Mouse (Mus musculus) stomach, embryonic 15.5 days (tissue): ENCODE measurements around the gene Ybx1. TPM values are rescaled to one million over a fixed set of nuclear protein-coding genes. Genes with fewer than 3 reads are reported as not detected.

Experiments
- ATAC-seq: fragments of 200-750 bp; cut with Nextera tagmentation; 2 replicates; pipeline ENCODE4 v1.8.0; 2017; ENCODE audit warnings: low read depth, moderate number of reproducible peaks, moderate TSS enrichment; ENCODE audit not compliant: insufficient read depth, low FRiP score
- H3K27ac ChIP-seq: fragments of 300-500 bp; sonication (generic); 2 replicates; pipeline ENCODE4 v1.5.1; 2015; ENCODE audit warnings: mild to moderate bottlenecking, inconsistent platforms
- H3K27me3 ChIP-seq: fragments of 300-500 bp; sonication (generic); replicated peaks from 2 replicates; pipeline ENCODE4 v1.6.1; 2015; ENCODE audit warnings: inconsistent platforms
- H3K36me3 ChIP-seq: fragments of 300-500 bp; sonication (generic); 2 replicates; pipeline ENCODE4 v1.6.1; 2015; ENCODE audit warnings: inconsistent platforms
- H3K4me1 ChIP-seq: fragments of 300-500 bp; sonication (generic); 2 replicates; pipeline ENCODE4 v1.6.1; 2015; ENCODE audit warnings: inconsistent platforms
- H3K4me2 ChIP-seq: fragments of 300-500 bp; sonication (generic); 2 replicates; pipeline ENCODE4 v1.6.1; 2015; ENCODE audit warnings: mild to moderate bottlenecking, inconsistent platforms
- H3K4me3 ChIP-seq: fragments of 300-500 bp; sonication (generic); replicated peaks from 2 replicates; pipeline ENCODE4 v1.5.1; 2015; ENCODE audit warnings: inconsistent platforms
- H3K9ac ChIP-seq: fragments of 300-500 bp; sonication (generic); 2 replicates; pipeline ENCODE4 v1.6.1; 2015; ENCODE audit warnings: inconsistent platforms
- H3K9me3 ChIP-seq: fragments of 300-500 bp; sonication (generic); 2 replicates; pipeline ENCODE4 v1.6.1; 2016; ENCODE audit warnings: inconsistent platforms
- WGBS: fragments of 180-500 bp; shearing (Covaris S2); methylation state at CpG from one replicate; pipeline ENCODE4 v1.1.7; 2015; 5-methylcytosine and 5-hydroxymethylcytosine counted together
- polyA plus RNA-seq: library from polyadenylated mRNA; unstranded; fragments of >200 nt; fragmentation: Nextera tagmentation; extraction: Ambion mirVana; gene quantifications from 2 replicates; pipeline ENCODE4 v1.2.1, GENCODE M21; 2015

The Ybx1 gene
- polyA plus RNA-seq, 1 experiment from 2014 or later: 615 TPM

DNA sequence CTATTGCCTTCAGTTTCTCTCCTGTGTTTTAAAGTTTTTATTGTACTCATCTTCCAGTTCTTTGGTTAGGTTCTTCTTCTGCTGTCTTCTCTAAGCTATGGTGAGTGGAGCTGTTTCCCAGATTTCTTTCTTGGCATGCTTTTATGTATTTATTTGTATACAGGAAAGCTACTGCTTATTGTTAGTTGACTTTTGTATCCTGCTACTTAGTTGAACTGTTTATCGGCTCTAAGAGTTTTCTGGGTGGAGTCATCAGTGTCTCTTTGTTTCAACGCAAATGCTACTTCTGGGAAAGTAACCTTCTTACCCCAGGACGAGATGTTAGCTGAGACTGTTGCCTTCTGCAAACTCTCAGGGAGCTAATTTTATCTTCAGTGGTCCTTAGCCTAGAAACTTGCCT, 30.9 kb downstream of the Ybx1 start:
- Histone ChIP-seq H3K27ac (no peak overlapping the region), H3K4me2 (no peak overlapping the region), H3K36me3 (no peaks in the 10 kb centered on the region), H3K4me1 (no peaks in the 10 kb centered on the region), H3K27me3 (no peaks in the 10 kb centered on the region), H3K4me3 (no peak overlapping the region), H3K9me3 (no peaks in the 10 kb centered on the region), H3K9ac (no peak overlapping the region)
- no peak for ATAC-seq
- WGBS: 54% methylated on average over 3 of the region's 3 CpGs

DNA sequence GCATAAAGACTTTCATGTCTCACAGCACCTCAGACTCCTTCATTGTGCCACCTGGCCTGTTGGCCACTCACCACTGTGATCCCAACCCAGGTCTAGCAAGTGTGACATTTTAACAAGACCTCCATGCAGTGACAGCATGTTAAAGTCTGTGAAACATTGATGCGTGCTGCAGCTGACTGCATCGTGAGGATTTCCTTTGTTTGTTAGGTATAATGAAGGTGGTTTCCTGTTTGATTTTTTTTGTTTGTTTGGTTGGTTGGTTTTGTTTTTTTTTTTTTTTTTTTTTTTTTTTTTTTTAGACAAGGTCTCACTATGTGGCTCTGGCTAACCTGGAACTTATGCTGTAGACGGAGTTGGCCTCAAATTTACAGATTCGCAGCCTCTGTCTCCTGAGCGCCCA, 31.9 kb downstream of the Ybx1 start:
- no peak overlapping the region for H3K27ac ChIP-seq
- WGBS: 88% methylated on average over 5 of the region's 5 CpGs
- no peaks in the 10 kb centered on the region for H3K27me3 ChIP-seq
- H3K9ac ChIP-seq: no peak overlapping the region
- H3K9me3 ChIP-seq: no peaks in the 10 kb centered on the region
- H3K4me3 ChIP-seq: no peak overlapping the region
- no peaks in the 10 kb centered on the region for H3K36me3 ChIP-seq
- ATAC-seq: no peak
- no peak overlapping the region for H3K4me2 ChIP-seq
- no peaks in the 10 kb centered on the region for H3K4me1 ChIP-seq

DNA sequence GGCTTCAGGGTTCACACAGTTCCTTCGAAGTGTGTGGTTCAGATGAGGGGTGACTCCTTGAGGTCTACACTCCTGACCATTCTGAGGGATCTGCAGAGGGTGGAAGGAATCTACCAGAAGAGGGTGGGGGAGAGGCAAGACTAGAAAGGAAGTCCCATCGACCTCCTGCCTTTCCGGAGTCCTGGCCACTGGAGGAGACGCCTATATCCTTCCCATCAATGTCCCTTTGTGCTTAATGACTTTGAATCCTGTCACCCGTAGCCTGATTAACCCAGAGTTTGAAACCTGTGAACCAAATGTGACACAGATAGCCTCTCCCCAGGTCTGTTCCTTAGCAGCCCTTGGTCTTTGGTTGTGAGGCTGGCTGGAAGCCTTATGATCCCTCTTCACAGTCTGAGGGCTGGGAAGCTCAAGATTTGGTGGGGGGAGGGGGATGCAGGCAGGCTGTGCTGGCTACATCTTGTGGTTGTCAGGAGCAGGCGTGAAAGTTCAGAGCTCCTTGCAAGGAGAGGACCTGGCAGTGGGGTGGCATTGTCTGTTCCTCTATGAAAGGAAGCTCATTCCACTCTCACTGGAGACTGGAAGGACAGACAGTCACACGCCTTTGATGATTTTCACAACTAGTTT, 33.2 kb downstream of the Ybx1 start:
- Histone ChIP-seq H3K4me2 (no peak overlapping the region), H3K27ac (no peak overlapping the region), H3K4me3 (no peak overlapping the region), H3K9ac (no peak overlapping the region), H3K27me3 (no peaks in the 10 kb centered on the region), H3K4me1 (no peaks in the 10 kb centered on the region), H3K36me3 (no peaks in the 10 kb centered on the region), H3K9me3 (no peaks in the 10 kb centered on the region)
- ATAC-seq: no peak
- WGBS: 42% methylated on average over 7 of the region's 7 CpGs

DNA sequence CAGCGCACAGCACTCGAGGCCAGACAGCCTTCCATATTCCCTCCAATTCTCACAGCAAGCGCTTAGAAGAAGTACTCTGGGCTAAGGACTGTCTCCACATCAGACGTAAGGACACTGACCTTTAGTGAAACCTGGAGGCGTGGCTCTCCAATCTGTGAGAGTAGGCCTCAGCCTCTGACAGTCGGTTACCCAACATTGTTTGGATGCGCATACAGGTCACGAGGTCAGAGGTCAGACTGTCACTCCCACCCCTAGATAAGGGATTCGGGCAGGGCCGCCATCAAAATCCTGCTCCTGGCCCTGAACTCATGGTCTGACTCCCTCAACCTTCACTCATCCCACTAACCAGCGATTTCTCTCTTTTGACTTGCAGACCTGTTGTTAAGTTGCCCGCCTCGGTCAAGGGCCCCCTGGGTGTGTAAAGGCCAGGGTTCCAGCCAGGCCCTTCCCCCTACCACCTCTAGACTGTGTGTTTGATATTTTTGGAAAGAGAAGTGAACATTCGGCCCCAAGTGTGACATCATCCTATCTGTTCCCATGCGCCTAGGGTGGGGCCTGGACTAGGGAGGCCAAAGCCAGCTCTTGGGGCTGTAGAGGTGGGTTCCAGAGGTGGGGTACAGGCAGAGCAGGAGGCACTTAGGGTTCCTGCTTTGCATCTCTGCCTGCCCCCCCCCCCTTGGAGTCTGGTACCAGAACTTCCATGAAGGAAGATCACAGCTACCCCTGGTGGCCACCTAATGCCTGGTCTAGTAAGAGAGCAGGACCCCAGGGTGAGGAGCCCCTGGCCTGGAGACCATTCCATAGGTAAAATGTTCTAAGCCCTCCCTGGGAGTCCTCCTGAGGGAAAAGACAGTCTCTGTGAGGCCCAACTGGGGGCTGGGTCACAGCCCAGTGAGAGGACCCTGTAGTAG, 34.8 kb downstream of the Ybx1 start:
- Histone ChIP-seq H3K4me2 (no peak overlapping the region), H3K27ac (no peak overlapping the region), H3K9me3 (no peaks in the 10 kb centered on the region), H3K27me3 (no peaks in the 10 kb centered on the region), H3K4me3 (no peak overlapping the region), H3K36me3 (no peaks in the 10 kb centered on the region), H3K9ac (no peak overlapping the region), H3K4me1 (no peaks in the 10 kb centered on the region)
- WGBS: 76% methylated on average over 15 of the region's 15 CpGs
- no peak for ATAC-seq

DNA sequence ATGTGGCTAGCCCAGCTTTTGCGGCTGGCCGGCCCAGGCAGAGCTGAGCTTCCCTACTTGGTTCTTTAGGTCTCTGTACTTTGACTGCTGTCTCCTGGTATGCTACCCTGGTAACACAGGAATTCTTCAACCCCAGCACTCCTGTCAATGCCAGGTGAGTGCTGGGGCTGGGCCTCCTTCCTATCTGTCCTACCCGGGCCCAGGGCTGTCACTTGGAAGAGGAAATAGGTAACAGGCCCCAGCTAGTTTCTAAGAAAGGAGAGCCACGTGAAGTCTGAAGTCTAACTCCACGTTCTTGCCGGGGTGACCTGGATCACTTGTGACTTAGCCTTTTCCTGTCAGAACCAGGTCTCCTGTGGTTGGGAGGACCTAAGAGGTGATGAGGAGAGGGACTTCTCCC, 37.3 kb downstream of the Ybx1 start:
- no peaks in the 10 kb centered on the region for H3K36me3 ChIP-seq
- H3K27me3 ChIP-seq: no peaks in the 10 kb centered on the region
- H3K9ac ChIP-seq: no peak overlapping the region
- no peak overlapping the region for H3K4me2 ChIP-seq
- no peak overlapping the region for H3K27ac ChIP-seq
- no peak for ATAC-seq
- no peaks in the 10 kb centered on the region for H3K9me3 ChIP-seq
- no peak overlapping the region for H3K4me3 ChIP-seq
- peaks cover 8% of the 10 kb centered on the region; the same call in 1 of the 2 replicates for H3K4me1 ChIP-seq
- WGBS: 58% methylated on average over 6 of the region's 6 CpGs

DNA sequence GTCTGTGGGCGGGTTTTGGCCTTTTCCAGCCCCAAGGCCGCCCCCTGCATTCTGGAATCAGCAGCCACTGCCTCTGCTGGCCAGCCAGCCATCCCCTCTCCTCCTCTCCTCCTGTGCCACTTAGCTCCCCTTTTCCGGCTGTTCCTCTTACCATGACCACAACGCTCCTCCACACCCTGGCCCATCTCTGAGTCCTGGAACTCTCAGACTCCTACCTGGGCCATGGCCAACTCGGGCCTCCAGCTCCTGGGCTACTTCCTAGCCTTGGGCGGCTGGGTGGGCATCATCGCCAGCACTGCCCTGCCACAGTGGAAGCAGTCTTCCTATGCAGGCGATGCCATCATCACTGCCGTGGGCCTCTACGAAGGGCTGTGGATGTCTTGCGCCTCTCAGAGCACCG, 39.1 kb downstream of the Ybx1 start, which contains the start of gene Cldn19:
Gene Cldn19, plus strand, starts transcription at position 64 of the 400 bp plus-strand sequence.
- Histone ChIP-seq H3K27me3 (no peaks in the 10 kb centered on the region), H3K9me3 (no peaks in the 10 kb centered on the region), H3K27ac (no peak within 1 kb of the TSS), H3K9ac (no peak within 1 kb of the TSS), H3K4me2 (no peak within 1 kb of the TSS), H3K36me3 (no peaks in the 10 kb centered on the region), H3K4me1 (peaks cover 8% of the 10 kb centered on the region; the same call in 1 of the 2 replicates), H3K4me3 (no peak within 1 kb of the TSS)
- no peak for ATAC-seq
- WGBS: 82% methylated on average over 12 of the region's 12 CpGs

DNA sequence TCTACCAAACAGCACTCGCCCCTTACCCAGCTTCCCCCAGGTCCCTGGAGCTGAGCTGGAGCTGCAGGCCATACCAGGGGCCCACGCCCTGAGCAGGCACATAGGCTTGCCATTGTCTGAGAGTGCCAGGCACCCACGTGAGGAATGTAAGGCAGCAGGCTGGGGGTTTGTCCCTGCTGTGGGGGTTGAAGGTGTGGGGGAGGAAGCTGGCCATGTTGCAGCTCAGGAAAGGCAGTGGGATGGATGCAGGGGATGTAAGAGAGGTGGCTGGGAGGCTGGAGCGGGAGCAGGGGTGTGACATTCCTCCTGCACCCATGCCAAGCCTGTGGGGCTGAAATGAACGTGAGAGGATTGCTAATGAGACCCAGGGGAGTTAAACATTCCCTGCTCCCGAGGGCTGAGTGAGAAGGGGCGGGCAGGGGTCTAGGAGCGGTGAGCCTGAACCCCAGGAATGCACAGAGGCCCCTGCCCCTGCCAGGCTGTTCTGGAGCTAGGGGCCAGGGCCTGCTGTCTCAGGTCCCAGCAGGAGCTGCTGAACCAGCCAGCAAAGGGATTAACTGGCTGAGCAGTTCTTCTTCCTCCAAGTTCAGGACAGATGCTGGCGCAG, 40.3 kb downstream of the Ybx1 start:
- no peak overlapping the region for H3K27ac ChIP-seq
- H3K4me3 ChIP-seq: no peak overlapping the region
- H3K4me2 ChIP-seq: no peak overlapping the region
- no peak for ATAC-seq
- no peaks in the 10 kb centered on the region for H3K27me3 ChIP-seq
- no peaks in the 10 kb centered on the region for H3K36me3 ChIP-seq
- no peak overlapping the region for H3K9ac ChIP-seq
- no peaks in the 10 kb centered on the region for H3K9me3 ChIP-seq
- H3K4me1 ChIP-seq: peaks cover 8% of the 10 kb centered on the region; the same call in 1 of the 2 replicates
- 52% methylated on average over 9 of the region's 9 CpGs for WGBS

DNA sequence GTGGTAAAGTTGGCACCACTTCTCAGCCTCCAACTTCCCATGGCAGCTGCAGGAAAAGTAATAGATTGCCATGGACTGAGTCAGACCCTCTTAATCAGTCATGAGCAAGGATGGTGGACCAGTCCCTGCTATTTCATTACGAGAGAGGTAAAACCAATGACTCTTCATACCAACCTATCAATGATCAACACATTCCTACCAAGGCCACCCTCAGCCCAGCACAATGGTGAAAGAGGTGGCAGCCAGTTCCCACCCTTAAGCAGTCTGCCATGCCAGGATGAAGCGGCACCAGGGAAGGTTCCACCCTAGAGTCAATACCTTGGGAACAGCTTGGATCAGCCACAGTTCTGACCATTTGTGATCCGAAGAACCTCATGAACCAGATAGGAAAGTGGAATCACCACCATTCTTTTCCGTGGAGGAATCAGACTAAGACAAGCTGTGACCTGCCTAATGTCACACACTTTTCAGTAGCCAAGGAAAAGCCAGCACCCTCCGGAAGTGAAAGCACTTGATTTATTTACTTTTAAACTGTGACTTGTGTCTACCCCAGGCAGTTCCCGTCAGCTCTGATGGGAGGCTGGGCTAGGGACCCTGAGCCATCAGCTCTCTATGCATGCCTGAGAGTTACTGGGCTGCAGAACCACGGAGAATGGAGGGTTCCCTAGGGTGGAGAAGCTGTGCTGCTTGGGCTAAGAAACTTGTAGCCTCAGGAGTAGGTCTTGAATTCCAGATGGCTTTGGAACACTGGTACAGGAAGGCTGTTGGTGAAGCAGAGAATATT, 42.2 kb downstream of the Ybx1 start:
- no peak overlapping the region for H3K9ac ChIP-seq
- no peak overlapping the region for H3K4me2 ChIP-seq
- 48% methylated on average over 7 of the region's 7 CpGs for WGBS
- H3K4me3 ChIP-seq: no peak overlapping the region
- no peaks in the 10 kb centered on the region for H3K36me3 ChIP-seq
- no peak overlapping the region for H3K27ac ChIP-seq
- no peaks in the 10 kb centered on the region for H3K9me3 ChIP-seq
- ATAC-seq: no peak
- H3K4me1 ChIP-seq: peaks cover 8% of the 10 kb centered on the region
- H3K27me3 ChIP-seq: no peaks in the 10 kb centered on the region

DNA sequence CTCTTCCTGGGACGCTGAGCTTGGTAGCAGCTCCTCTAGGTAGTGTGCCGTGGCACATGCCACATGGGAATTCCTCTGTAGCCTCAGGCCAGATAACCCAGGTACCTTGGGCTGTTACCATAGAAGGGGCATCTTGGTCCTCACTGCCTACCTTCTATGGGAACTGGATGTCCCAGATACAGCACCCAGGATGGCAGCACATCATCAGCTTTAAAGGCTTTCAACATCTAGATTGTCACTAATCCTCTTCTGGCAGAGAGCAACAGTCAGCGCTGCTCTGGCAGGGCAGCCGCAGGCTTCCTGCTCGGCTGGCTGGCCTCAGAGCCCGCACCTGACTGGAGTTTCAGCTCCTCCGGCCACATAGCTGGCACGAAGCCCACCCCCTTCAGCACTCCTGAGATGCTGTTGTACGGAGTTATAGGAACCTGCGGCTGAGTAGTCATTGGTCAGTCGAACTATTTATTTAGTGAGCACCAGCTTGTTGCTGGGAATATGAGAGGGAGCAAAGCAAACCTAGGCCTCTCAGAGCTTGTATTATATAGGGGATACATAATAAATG, 45.9 kb downstream of the Ybx1 start:
- Histone ChIP-seq H3K27ac (no peak overlapping the region), H3K9ac (no peak overlapping the region), H3K9me3 (no peaks in the 10 kb centered on the region), H3K4me3 (no peak overlapping the region), H3K27me3 (no peaks in the 10 kb centered on the region), H3K4me1 (no peaks in the 10 kb centered on the region; the same call in 1 of the 2 replicates), H3K4me2 (no peak overlapping the region), H3K36me3 (0 out of 2 replicates have a peak, but pooled peaks cover 3% of the 10 kb centered on the region)
- ATAC-seq: no peak
- 84% methylated on average over 11 of the region's 11 CpGs for WGBS

DNA sequence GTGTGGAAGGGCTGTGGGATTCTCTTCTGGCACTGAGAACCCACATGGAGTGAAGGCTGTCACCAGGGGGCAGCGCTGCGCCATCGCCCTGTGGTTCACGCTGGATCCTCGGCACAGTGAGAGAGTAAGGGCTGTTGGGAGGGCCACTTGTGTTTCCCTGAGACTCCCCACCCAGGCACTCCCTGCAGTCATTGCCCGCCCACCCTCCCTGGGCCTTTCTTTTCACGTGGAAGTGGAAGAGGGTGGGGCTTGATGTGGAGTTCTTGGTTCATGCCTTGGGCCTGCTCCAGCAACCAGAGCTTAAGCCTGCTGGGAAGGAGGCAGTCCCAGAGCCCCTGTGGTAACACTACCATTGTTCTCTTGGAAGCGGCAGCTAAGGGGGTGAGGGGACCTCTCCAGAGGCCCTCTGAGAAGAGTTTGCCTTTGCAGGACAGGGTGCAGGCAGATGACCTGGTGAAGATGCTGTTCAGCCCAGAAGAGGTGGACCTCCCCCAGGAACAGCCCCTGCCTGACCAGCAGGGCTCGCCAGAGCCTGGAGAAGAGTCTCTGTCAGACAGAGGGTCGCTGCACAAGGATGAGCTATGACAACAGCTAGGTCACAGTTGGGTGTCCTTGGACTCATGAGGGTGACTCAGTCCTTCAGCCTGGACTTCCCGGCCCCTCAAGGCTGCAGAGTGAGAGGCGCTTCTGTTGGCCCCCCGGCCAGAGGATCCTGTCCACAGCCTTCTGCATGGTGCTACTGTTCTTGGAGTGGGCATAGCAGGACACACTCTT, 46.8 kb downstream of the Ybx1 start:
- Histone ChIP-seq H3K36me3 (0 out of 2 replicates have a peak, but pooled peaks cover 3% of the 10 kb centered on the region), H3K4me1 (no peaks in the 10 kb centered on the region; the same call in 1 of the 2 replicates), H3K4me2 (no peak overlapping the region), H3K9ac (no peak overlapping the region), H3K27ac (peak overlapping the region; percentile 2; the same call in 1 of the 2 replicates), H3K9me3 (no peaks in the 10 kb centered on the region), H3K27me3 (no peaks in the 10 kb centered on the region), H3K4me3 (no peak overlapping the region)
- ATAC-seq: peak; percentile 64; the same call in 1 of the 2 replicates
- 38% methylated on average over 13 of the region's 13 CpGs for WGBS
